In the genomic region with DNA sequence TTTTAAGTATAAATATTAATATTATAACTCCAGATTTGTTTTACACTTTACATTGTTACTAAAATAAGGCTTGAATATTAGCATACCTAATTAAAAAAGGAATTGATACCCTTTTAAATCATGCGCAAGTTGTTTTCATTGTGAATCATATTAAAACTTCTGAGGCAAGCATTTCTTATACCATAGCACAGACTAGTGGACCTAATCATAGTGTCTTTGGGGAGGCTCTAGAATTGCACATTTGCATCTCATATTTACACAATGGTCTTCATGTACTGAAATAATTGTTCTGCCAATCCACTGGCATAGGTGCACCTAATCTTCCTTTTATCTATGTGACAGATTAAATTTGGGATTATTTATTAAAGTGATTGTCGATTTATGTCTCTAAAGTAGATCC, we compare ENCODE assay signal across 11 mouse cellular contexts.
"Had no signal": no experiment of that assay in that cellular context is flagged by ENCODE, and none has a peak within 500 bp of the region (broad histone marks: within the 10 kb centered on the region; RNA-seq: fewer than 3 reads in every experiment).

No protein-coding gene starts in this region.

- H3K9ac ChIP-seq: kidney, embryonic 15.5 days; limb, embryonic 12.5 days; liver, embryonic 13.5 days; liver, postnatal 0 days; neural tube, embryonic 12.5 days had no signal

- DNase-seq: kidney, adult 18-20 months; kidney, postnatal 25 days; layer of hippocampus, adult 9-11 months; liver; liver, embryonic 13.5 days; liver, postnatal 0 days; thymus, adult 2 months; thymus, postnatal 25 days had no signal

- H3K27ac ChIP-seq: kidney, embryonic 15.5 days; limb, embryonic 12.5 days; liver, embryonic 13.5 days; neural tube, embryonic 12.5 days had no signal

- H3K27me3 ChIP-seq: kidney, embryonic 15.5 days; limb, embryonic 12.5 days; liver, embryonic 13.5 days; neural tube, embryonic 12.5 days had no signal

- H3K4me2 ChIP-seq: kidney, embryonic 15.5 days; limb, embryonic 12.5 days; liver, embryonic 13.5 days; neural tube, embryonic 12.5 days had no signal

- H3K4me3 ChIP-seq: kidney, embryonic 15.5 days; limb, embryonic 12.5 days; liver, embryonic 13.5 days; neural tube, embryonic 12.5 days had no signal

- H3K36me3 ChIP-seq: kidney, embryonic 15.5 days; liver, embryonic 13.5 days; neural tube, embryonic 12.5 days had no signal

- H3K9me3 ChIP-seq: kidney, embryonic 15.5 days; limb, embryonic 12.5 days; liver, embryonic 13.5 days; neural tube, embryonic 12.5 days had no signal

- ATAC-seq: liver, postnatal 0 days had no signal

- H3K4me1 ChIP-seq: kidney, embryonic 15.5 days; limb, embryonic 12.5 days; liver, embryonic 13.5 days; neural tube, embryonic 12.5 days had no signal
